Mouse (Mus musculus): Measurements from ENCODE around the gene Gm3173. TPM values are rescaled to one million over a fixed set of nuclear protein-coding genes. Genes with fewer than 3 reads are reported as not detected.

The Gm3173 gene
- polyA plus RNA-seq (2014; fragmentation: Illumina TruSeq; extraction: RNeasy Lipid Tissue Mini Kit (QIAGEN cat#74804)): not detected

DNA sequence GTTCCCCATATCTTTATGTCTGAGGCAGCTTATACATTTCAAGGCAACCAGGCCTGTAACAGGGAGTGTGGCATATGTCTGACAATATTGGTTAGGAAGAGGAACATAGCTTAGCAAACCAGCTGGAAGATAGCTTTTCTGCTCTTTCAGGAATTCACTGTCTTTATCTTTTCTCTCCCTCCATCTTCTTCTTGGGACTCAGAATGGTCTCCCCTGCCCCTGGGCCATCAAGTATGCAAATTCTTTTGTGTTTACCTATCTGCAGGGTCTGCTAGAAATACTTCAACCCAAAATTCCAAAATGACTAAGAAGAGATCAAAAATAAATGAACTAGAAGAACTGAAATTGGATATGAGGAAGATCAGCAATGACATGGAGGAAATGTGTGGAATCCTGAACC lies at the start of gene Gm3173:
Gene Gm3173 (plus strand): TSS at position 301 of the 400 bp plus-strand sequence.

DNA sequence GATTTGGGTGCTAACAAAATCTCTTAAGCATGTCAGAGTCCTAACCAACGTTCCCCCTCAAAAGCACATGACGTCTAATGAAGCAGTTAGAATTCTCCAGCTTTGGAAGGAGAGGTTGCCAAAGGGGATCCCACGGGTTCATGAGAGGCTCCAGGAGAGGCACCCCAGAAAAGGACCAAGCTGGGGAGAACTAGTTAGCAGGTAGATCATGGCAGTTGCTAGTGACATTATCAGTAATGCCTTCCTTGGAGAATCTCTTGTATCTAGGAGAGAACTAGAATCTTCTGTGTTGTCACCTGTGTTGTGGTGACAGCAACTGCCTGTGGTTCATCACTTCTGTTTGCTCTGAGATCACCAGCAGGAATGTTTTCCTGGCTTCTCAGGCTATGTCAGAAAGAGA lies 33.6 kb upstream of the Gm3173 start, which contains the start of gene Gm3159:
Gene Gm3159 (plus strand): TSS at position 301 of the 400 bp plus-strand sequence.

DNA sequence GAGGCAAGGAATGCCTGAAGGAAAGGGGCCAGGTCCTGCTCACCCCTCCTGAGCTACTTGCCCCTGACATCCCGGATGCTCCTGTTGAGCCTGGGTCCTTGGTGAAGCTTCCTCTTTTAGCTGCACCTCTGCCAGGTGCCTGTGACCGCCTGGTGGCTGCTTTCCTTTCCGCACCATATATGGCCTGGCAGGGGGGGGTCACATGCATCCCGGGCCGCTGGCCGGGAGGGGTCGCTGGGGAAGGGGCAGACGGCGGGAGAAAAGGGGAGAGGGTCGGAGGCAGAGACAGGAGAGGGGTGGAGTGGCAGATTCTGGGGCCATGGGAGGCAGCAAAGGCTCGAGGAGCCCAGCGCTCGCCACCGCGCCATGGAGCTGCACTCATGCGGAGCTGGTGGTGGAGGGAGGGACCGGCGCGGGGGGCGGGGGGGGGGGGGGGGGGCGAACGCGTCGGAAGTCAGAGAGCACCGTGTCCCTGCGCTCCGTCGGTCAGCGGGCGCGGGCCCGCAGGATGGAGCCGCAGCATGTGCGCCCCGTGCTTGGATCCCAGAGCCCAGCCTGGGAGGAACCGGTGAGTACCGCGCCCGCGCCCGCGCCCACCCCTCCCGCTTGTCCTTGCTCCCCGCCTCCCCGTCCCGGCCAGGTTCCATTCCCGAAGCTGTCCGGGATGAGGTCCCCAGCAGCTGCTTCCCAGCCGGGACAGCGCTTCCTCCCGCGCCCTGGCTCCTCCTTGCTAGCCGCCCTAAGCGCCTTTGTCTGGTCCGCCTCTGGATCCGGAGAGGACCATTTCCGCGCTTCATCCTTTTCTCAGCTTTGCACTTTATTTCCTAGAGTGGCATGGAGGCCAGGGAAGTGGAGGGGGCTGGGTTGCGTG lies 15.6 kb upstream of the Gm3173 start, which contains the start of gene Gm3164:
Gene Gm3164 (plus strand): TSS at position 484 of the 871 bp plus-strand sequence.

DNA sequence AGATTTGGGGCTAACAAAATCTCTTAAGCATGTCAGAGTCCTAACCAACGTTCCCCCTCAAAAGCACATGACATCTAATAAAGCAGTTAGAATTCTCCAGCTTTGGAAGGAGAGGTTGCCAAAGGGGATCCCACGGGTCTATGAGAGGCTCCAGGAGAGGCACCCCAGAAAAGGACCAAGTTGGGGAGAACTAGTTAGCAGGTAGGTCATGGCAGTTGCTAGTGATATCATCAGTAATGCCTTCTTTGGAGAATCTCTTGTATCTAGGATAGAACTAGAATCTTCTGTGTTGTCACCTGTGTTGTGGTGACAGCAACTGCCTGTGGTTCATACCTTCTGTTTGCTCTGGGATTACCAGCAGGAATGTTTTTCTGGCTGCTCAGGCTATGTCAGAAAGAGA lies 50.7 kb downstream of the Gm3173 start, which contains the start of gene Gm3182:
Gene Gm3182 (plus strand): TSS at position 301 of the 400 bp plus-strand sequence.

DNA sequence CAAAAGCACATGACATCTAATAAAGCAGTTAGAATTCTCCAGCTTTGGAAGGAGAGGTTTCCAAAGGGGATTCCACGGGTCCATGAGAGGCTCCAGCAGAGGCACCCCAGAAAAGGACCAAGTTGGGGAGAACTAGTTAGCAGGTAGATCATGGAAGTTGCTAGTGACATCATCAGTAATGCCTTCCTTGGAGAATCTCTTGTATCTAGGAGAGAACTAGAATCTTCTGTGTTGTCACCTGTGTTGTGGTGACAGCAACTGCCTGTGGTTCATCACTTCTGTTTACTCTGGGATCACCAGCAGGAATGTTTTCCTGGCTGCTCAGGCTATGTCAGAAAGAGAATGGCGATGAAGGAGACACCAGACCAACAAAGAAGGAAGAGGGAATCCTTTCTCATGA lies 124.3 kb downstream of the Gm3173 start, which contains the start of gene Gm3047:
Gene Gm3047 (plus strand): TSS at position 301 of the 400 bp plus-strand sequence.

Other genes starting within 250 kb of the Gm3173 start
- gene Gm2974, start 248.4 kb upstream of the Gm3173 start, polyA plus RNA-seq (2014; fragmentation: Illumina TruSeq; extraction: RNeasy Lipid Tissue Mini Kit (QIAGEN cat#74804)): not detected
- not detected for gene Gm3138, start 181.4 kb upstream of the Gm3173 start, polyA plus RNA-seq (2014; fragmentation: Illumina TruSeq; extraction: RNeasy Lipid Tissue Mini Kit (QIAGEN cat#74804))
- not detected for gene Gm3149, start 113.7 kb upstream of the Gm3173 start, polyA plus RNA-seq (2014; fragmentation: Illumina TruSeq; extraction: RNeasy Lipid Tissue Mini Kit (QIAGEN cat#74804))
- gene 2610042L04Rik, start 96.2 kb upstream of the Gm3173 start, polyA plus RNA-seq (2014; fragmentation: Illumina TruSeq; extraction: RNeasy Lipid Tissue Mini Kit (QIAGEN cat#74804)): not detected
- not detected for gene Gm3159, start 33.5 kb upstream of the Gm3173 start, polyA plus RNA-seq (2014; fragmentation: Illumina TruSeq; extraction: RNeasy Lipid Tissue Mini Kit (QIAGEN cat#74804))
- not detected for gene Gm3164, start 15.5 kb upstream of the Gm3173 start, polyA plus RNA-seq (2014; fragmentation: Illumina TruSeq; extraction: RNeasy Lipid Tissue Mini Kit (QIAGEN cat#74804))
- gene Gm3182, start 50.8 kb downstream of the Gm3173 start, polyA plus RNA-seq (2014; fragmentation: Illumina TruSeq; extraction: RNeasy Lipid Tissue Mini Kit (QIAGEN cat#74804)): not detected
- not detected for gene Gm3047, start 124.4 kb downstream of the Gm3173 start, polyA plus RNA-seq (2014; fragmentation: Illumina TruSeq; extraction: RNeasy Lipid Tissue Mini Kit (QIAGEN cat#74804))
- gene Gm8159, start 201.4 kb downstream of the Gm3173 start, polyA plus RNA-seq (2014; fragmentation: Illumina TruSeq; extraction: RNeasy Lipid Tissue Mini Kit (QIAGEN cat#74804)): not detected
- not detected for gene Gm3239, start 233.2 kb downstream of the Gm3173 start, polyA plus RNA-seq (2014; fragmentation: Illumina TruSeq; extraction: RNeasy Lipid Tissue Mini Kit (QIAGEN cat#74804))